Mouse (Mus musculus): ENCODE measurements at regions not wholly inside any gene's neighbourhood (a gene's known extent, or its start where the extent isn't known, plus 50 kb on each side); places are given as distances from the start of the nearest gene placed in this dataset.

DNA sequence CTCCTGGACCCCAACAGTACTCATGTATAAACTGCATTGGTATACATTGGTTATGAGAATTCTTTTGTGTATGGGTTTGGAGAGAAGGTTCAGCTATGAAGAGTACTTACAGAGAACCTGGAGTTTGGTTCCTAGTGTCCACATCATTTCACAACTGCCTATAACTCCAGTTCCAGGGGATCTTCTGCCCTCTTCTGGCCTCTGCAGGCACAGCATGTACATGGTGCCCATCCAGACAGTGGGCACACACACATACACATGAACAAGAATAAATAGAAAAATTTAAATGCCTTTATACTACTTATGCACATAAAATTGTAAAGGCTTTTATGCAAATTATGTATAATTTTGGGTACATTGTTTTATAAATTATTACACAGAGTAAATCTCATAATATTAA, 59.9 kb upstream of the Spon1 start:
- TF ChIP-seq CTCF (IDR thresholded peaks at IDR 0.05; ENCODE audit: control insufficient read depth, insufficient read depth, low read length), result no peak
- TF ChIP-seq POLR2A (IDR thresholded peaks at IDR 0.05; ENCODE audit: borderline replicate concordance, control insufficient read depth, low read depth, low read length), result no peak
